Mouse (Mus musculus) spleen, adult 2 months (tissue): ENCODE data around the gene Ehd3. TPM values are rescaled to one million over a fixed set of nuclear protein-coding genes. Genes with fewer than 3 reads are reported as not detected.

Source experiments
- DNase-seq, 2 experiments: peaks; one replicate each; pipeline versions ENCODE4 v3.0.0 to v3.0.0-alpha.2; 2012 to 2021; ENCODE audit warnings: low spot score in 2 of 2, low read depth in 1 of 2
- H3K27ac ChIP-seq: fragments of 200-500 bp; 2 replicates; pipeline ENCODE4 v1.5.1; 2012; ENCODE audit warnings: low read length, inconsistent platforms; ENCODE audit not compliant: insufficient read depth
- H3K27me3 ChIP-seq: fragments of 200-500 bp; 2 replicates; pipeline ENCODE4 v1.6.1; 2012; ENCODE audit warnings: mild to moderate bottlenecking, moderate library complexity, low read length, inconsistent platforms; ENCODE audit not compliant: control insufficient read depth, insufficient read depth
- H3K36me3 ChIP-seq: fragments of 200-500 bp; 2 replicates; pipeline ENCODE4 v1.6.1; 2012; ENCODE audit warnings: mild to moderate bottlenecking, low read length, inconsistent platforms; ENCODE audit not compliant: control insufficient read depth, insufficient read depth
- H3K4me1 ChIP-seq: fragments of 200-500 bp; 2 replicates; pipeline ENCODE4 v1.6.1; 2011; ENCODE audit warnings: inconsistent platforms; ENCODE audit not compliant: control insufficient read depth, insufficient read depth, insufficient read length
- H3K4me3 ChIP-seq: fragments of 200-500 bp; 2 replicates; pipeline ENCODE4 v1.5.1; 2011; ENCODE audit warnings: mild to moderate bottlenecking, inconsistent platforms; ENCODE audit not compliant: insufficient read depth, insufficient read length; ENCODE audit errors: extremely low read depth
- CTCF ChIP-seq: fragments of 200-500 bp; IDR thresholded peaks from 2 replicates; pipeline ENCODE4 v1.5.1; 2011; ENCODE audit warnings: mild to moderate bottlenecking, inconsistent platforms; ENCODE audit not compliant: insufficient read depth, insufficient read length, insufficient replicate concordance; ENCODE audit errors: extremely low read depth
- POLR2A ChIP-seq: fragments of 200-500 bp; IDR thresholded peaks from 2 replicates; pipeline ENCODE4 v1.6.1; 2011; ENCODE audit warnings: low read depth, low read length, inconsistent platforms
- WGBS: fragments of 180-500 bp; shearing (Covaris S2); methylation state at CpG from one replicate; pipeline ENCODE4 v1.1.7; 2018; 5-methylcytosine and 5-hydroxymethylcytosine counted together
- polyA plus RNA-seq: library from polyadenylated mRNA; depleted of rRNA; stranded (reverse); fragments of >200 nt; gene quantifications from 2 replicates; pipeline ENCODE4 v1.2.3, GENCODE M21; 2012

Ehd3 gene
- polyA plus RNA-seq, 1 experiment, result 20.3 TPM

- TF ChIP-seq POLR2A (peak; percentile 34), CTCF (no peak)
- Histone ChIP-seq H3K27me3 (0 out of 2 replicates have a peak, but pooled peaks cover 1% of the 10 kb centered on the region), H3K36me3 (no peaks in the 10 kb centered on the region), H3K27ac (peak overlapping the region; percentile 71), H3K4me3 (peak overlapping the region; percentile 69), H3K4me1 (peaks cover 3% of the 10 kb centered on the region; the same call in 1 of the 2 replicates)
- WGBS, result 2% methylated on average over 45 of the region's 45 CpGs
- peak; percentile 45 to 83 for DNase-seq
Observed at GRCm38 (mm10) chr17:73804592-73805271, 798 bp downstream of the Ehd3 start.

GRCm38 (mm10) chr17:73806331-73806730, 2.4 kb downstream of the Ehd3 start:
- Histone ChIP-seq H3K4me3 (no peak overlapping the region), H3K4me1 (peaks cover 3% of the 10 kb centered on the region; the same call in 1 of the 2 replicates), H3K27ac (no peak overlapping the region), H3K27me3 (0 out of 2 replicates have a peak, but pooled peaks cover 1% of the 10 kb centered on the region), H3K36me3 (no peaks in the 10 kb centered on the region)
- WGBS, result 70% methylated on average over 6 of the region's 6 CpGs
- TF ChIP-seq POLR2A (no peak), CTCF (no peak)
- no peak for DNase-seq

GRCm38 (mm10) chr17:73807211-73807610, 3.3 kb downstream of the Ehd3 start:
- TF ChIP-seq POLR2A (no peak), CTCF (no peak)
- H3K27me3 ChIP-seq, result 0 out of 2 replicates have a peak, but pooled peaks cover 1% of the 10 kb centered on the region
- no peaks in the 10 kb centered on the region for H3K36me3 ChIP-seq
- DNase-seq, result no peak
- peaks cover 3% of the 10 kb centered on the region; the same call in 1 of the 2 replicates for H3K4me1 ChIP-seq
- H3K4me3 ChIP-seq, result no peak overlapping the region
- 39% methylated on average over 5 of the region's 5 CpGs for WGBS
- no peak overlapping the region for H3K27ac ChIP-seq

- Histone ChIP-seq H3K4me3 (no peak overlapping the region), H3K27ac (no peak overlapping the region), H3K27me3 (0 out of 2 replicates have a peak, but pooled peaks cover 1% of the 10 kb centered on the region), H3K36me3 (no peaks in the 10 kb centered on the region), H3K4me1 (peaks cover 7% of the 10 kb centered on the region; the same call in 1 of the 2 replicates)
- 89% methylated on average over 6 of the region's 6 CpGs for WGBS
- TF ChIP-seq CTCF, result no peak
- no peak for TF ChIP-seq POLR2A
- no peak for DNase-seq
Observed at GRCm38 (mm10) chr17:73808431-73808830, 4.5 kb downstream of the Ehd3 start.

- no peaks in the 10 kb centered on the region for H3K36me3 ChIP-seq
- no peaks in the 10 kb centered on the region for H3K27me3 ChIP-seq
- WGBS, result 76% methylated on average over 1 of the region's 1 CpGs
- no peak for DNase-seq
- TF ChIP-seq CTCF (no peak), POLR2A (no peak)
- H3K4me3 ChIP-seq, result no peak overlapping the region
- peaks cover 17% of the 10 kb centered on the region; the same call in 1 of the 2 replicates for H3K4me1 ChIP-seq
- H3K27ac ChIP-seq, result no peak overlapping the region
Observed at GRCm38 (mm10) chr17:73810801-73811200, 6.9 kb downstream of the Ehd3 start.

GRCm38 (mm10) chr17:73811566-73811965, 7.6 kb downstream of the Ehd3 start:
- Histone ChIP-seq H3K4me1 (peaks cover 17% of the 10 kb centered on the region; the same call in 1 of the 2 replicates), H3K27ac (no peak overlapping the region), H3K27me3 (no peaks in the 10 kb centered on the region), H3K4me3 (no peak overlapping the region), H3K36me3 (no peaks in the 10 kb centered on the region)
- DNase-seq, result no peak
- no peak for TF ChIP-seq CTCF
- TF ChIP-seq POLR2A, result no peak
- WGBS, result 91% methylated on average over 5 of the region's 5 CpGs

- H3K36me3 ChIP-seq, result no peaks in the 10 kb centered on the region
- peak; percentile 29 to 40 for DNase-seq
- peaks cover 14% of the 10 kb centered on the region; the same call in 1 of the 2 replicates for H3K4me1 ChIP-seq
- no peak overlapping the region for H3K4me3 ChIP-seq
- TF ChIP-seq CTCF (no peak), POLR2A (no peak)
- peak overlapping the region; percentile 62 for H3K27ac ChIP-seq
- no peaks in the 10 kb centered on the region for H3K27me3 ChIP-seq
- WGBS, result 40% methylated on average over 8 of the region's 8 CpGs
Observed at GRCm38 (mm10) chr17:73813031-73813660, 9.2 kb downstream of the Ehd3 start.
